8 mouse cellular contexts compared by ENCODE assay signal in the genomic region with DNA sequence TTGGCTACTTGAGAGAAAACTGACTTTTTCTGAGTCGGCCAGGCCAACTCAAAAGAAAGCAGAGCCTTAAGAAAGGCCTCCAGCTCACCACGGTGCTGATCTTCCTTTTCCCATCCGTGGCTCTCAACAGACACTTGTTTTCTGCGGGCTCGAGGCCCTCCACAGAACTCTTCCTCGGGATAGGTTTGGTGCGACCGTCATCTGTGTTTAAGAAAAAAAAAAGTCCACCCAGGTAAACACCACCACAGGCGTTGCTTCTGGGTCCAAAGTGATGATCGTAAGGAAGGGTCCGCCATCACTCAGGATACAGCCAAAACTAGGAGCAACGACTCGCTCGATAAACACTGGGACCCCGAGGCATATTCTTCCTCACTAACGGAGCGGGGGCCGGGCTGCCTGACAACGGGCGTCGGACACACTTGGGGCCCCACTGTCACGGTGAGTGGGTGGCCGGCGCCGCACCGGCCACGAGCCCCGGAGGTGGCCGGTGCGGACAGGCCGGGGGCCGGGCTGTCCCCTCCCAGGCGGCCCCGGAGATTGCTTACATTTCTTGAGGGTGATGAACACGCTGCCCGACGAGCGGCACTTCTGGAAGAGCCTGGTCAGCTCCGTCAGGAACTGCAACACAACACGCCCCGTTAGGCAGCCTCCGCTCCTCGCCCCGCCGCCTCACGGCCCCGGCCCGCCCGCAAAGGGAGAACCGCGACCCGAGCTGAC. TPM values are rescaled to one million over a fixed set of nuclear protein-coding genes. Genes with fewer than 3 reads are reported as not detected.
DNase-seq lines count a peak whose midpoint lies in the region; ATAC-seq and TF ChIP-seq lines count a peak whose summit lies in the region.

No protein-coding gene starts in this region.

- peak overlapping the region; percentile 76 to 82 for H3K27ac ChIP-seq in heart, embryonic 14.5 days (replicated peaks in 1 of 2; ENCODE audit: control insufficient read depth in 1 of 2, insufficient read depth in 1 of 2, low read depth in 2 of 2, low read length in 2 of 2)
- H3K27ac ChIP-seq in CH12.LX (ENCODE audit: insufficient read depth, low read depth), result 0 out of 2 replicates have a peak overlapping the region, but pooled peaks have one; percentile 12
- H3K27ac ChIP-seq in liver, embryonic 13.5 days, result peak overlapping the region; percentile 86
- peak overlapping the region; percentile 84 for H3K27ac ChIP-seq in stomach, postnatal 0 days (replicated peaks)

- peak overlapping the region; percentile 85 to 90 for H3K4me3 ChIP-seq in heart, embryonic 14.5 days (ENCODE audit: control insufficient read depth in 1 of 2, insufficient read depth in 1 of 2, low read depth in 1 of 2, low read length in 2 of 2)
- peak overlapping the region; percentile 76 to 96 (median 89) for H3K4me3 ChIP-seq in CH12.LX (replicated peaks in 1 of 3; ENCODE audit: low read depth in 2 of 3, low read length in 2 of 3, poor library complexity in 1 of 3)
- H3K4me3 ChIP-seq in liver, embryonic 13.5 days (replicated peaks), result peak overlapping the region; percentile 96
- H3K4me3 ChIP-seq in stomach, postnatal 0 days (ENCODE audit: low read depth, low read length), result peak overlapping the region; percentile 88

- TF ChIP-seq POLR2A in CH12.LX (IDR thresholded peaks at IDR 0.05; ENCODE audit: low read depth, low read length), result no peak

- H3K36me3 ChIP-seq in heart, embryonic 14.5 days (ENCODE audit: control insufficient read depth, insufficient read depth, low read length), result peaks cover 41% of the 10 kb centered on the region
- H3K36me3 ChIP-seq in CH12.LX (replicated peaks in 1 of 2; ENCODE audit: control insufficient read depth in 1 of 2, insufficient read depth in 1 of 2, low read length in 1 of 2), result peaks cover 27 to 38% of the 10 kb centered on the region in 2 experiments
- peaks cover 39% of the 10 kb centered on the region for H3K36me3 ChIP-seq in liver, embryonic 13.5 days
- H3K36me3 ChIP-seq in stomach, postnatal 0 days (ENCODE audit: control insufficient read depth, insufficient read depth, low read length), result 0 out of 2 replicates have a peak, but pooled peaks cover 4% of the 10 kb centered on the region

- ATAC-seq in heart, embryonic 14.5 days (ENCODE audit: insufficient number of reproducible peaks, insufficient read depth, low FRiP score, low read depth), result peak; percentile 27; the same call in 1 of the 2 replicates
- ATAC-seq in erythroid progenitor cell, adult 5-6 weeks (replicated peaks; ENCODE audit: low FRiP score, poor library complexity, severe bottlenecking), result peak; percentile 28
- ATAC-seq in liver, embryonic 13.5 days (ENCODE audit: low read depth), result peak; percentile 71; the same call in 1 of the 2 replicates
- 0 out of 2 replicates have a peak, but pooled peaks have one; percentile 4 for ATAC-seq in stomach, postnatal 0 days (ENCODE audit: low FRiP score, low TSS enrichment)

- dilution Hi-C loops in CH12.LX (cut with MboI; ENCODE audit: extremely low pct_ligation_motif_present, extremely low pct_unique_long_range_greater_than_20kb, low sequenced_read_pairs), result no loop called here

- no peak for TF ChIP-seq RAD21 in CH12.LX (IDR thresholded peaks at IDR 0.05; ENCODE audit: low read depth, low read length)

- no peak for DNase-seq in heart, adult 11 months
- no peak for DNase-seq in CH12.LX (ENCODE audit: extremely low read depth)
- DNase-seq in liver, embryonic 13.5 days, result no peak
- DNase-seq in stomach, postnatal 0 days (ENCODE audit: low spot score), result no peak
- DNase-seq in ovary, postnatal 10 days (ENCODE audit: low spot score), result no peak
- DNase-seq in left cerebral cortex, postnatal 25 days (ENCODE audit: low spot score in 2 of 2), result no peak

- no peaks in the 10 kb centered on the region for H3K9me3 ChIP-seq in heart, embryonic 14.5 days (ENCODE audit: control insufficient read depth, low read length)
- no peaks in the 10 kb centered on the region for H3K9me3 ChIP-seq in CH12.LX (replicated peaks; ENCODE audit: low read length)
- no peaks in the 10 kb centered on the region for H3K9me3 ChIP-seq in liver, embryonic 13.5 days (replicated peaks)
- no peaks in the 10 kb centered on the region for H3K9me3 ChIP-seq in stomach, postnatal 0 days (ENCODE audit: control insufficient read depth, low read length)

- H3K79me2 ChIP-seq in CH12.LX (replicated peaks; ENCODE audit: control insufficient read depth, extremely low read depth, insufficient read depth, poor library complexity, severe bottlenecking), result peaks cover 19% of the 10 kb centered on the region

- no peaks in the 10 kb centered on the region for H3K27me3 ChIP-seq in heart, embryonic 14.5 days (ENCODE audit: control insufficient read depth, insufficient read depth, low read length)
- no peaks in the 10 kb centered on the region for H3K27me3 ChIP-seq in CH12.LX (replicated peaks)
- no peaks in the 10 kb centered on the region for H3K27me3 ChIP-seq in liver, embryonic 13.5 days
- H3K27me3 ChIP-seq in stomach, postnatal 0 days (ENCODE audit: control insufficient read depth, insufficient read depth, low read length), result no peaks in the 10 kb centered on the region

- peaks cover 5 to 12% of the 10 kb centered on the region in 2 experiments for H3K4me1 ChIP-seq in heart, embryonic 14.5 days (ENCODE audit: control insufficient read depth in 2 of 2, insufficient read depth in 2 of 2, low read length in 2 of 2)
- peaks cover 5 to 33% of the 10 kb centered on the region in 2 experiments for H3K4me1 ChIP-seq in CH12.LX (ENCODE audit: control insufficient read depth in 1 of 2, insufficient read depth in 2 of 2)
- peaks cover 38% of the 10 kb centered on the region for H3K4me1 ChIP-seq in liver, embryonic 13.5 days (replicated peaks)
- H3K4me1 ChIP-seq in stomach, postnatal 0 days (replicated peaks; ENCODE audit: control insufficient read depth, insufficient read depth), result peaks cover 6% of the 10 kb centered on the region; the same call in 1 of the 2 replicates

- no peak for TF ChIP-seq EP300 in CH12.LX (IDR thresholded peaks at IDR 0.05; ENCODE audit: low read length)
- no peak for TF ChIP-seq EP300 in stomach, postnatal 0 days (optimal IDR thresholded peaks at IDR 0.05)

- peak overlapping the region; percentile 97 for H3K4me2 ChIP-seq in heart, embryonic 14.5 days (ENCODE audit: low read length)
- peak overlapping the region; percentile 93 for H3K4me2 ChIP-seq in CH12.LX (ENCODE audit: insufficient read depth, low read depth, poor library complexity, severe bottlenecking)
- H3K4me2 ChIP-seq in liver, embryonic 13.5 days, result peak overlapping the region; percentile 88
- peak overlapping the region; percentile 97 for H3K4me2 ChIP-seq in stomach, postnatal 0 days (replicated peaks; ENCODE audit: low read depth)

- WGBS in heart, embryonic 14.5 days, result 2% methylated on average over 52 of the region's 52 CpGs
- WGBS in liver, embryonic 13.5 days (ENCODE audit: insufficient replicate concordance), result 2% methylated on average over 52 of the region's 52 CpGs
- WGBS in stomach, postnatal 0 days, result 1% methylated on average over 52 of the region's 52 CpGs

- intact Hi-C loops in left cerebral cortex, postnatal 25 days (cut with DNase I), result no loop called here

- no peak for TF ChIP-seq CTCF in CH12.LX (conservative IDR thresholded peaks at IDR 0.05 in 1 of 2, IDR thresholded peaks at IDR 0.05 in 1 of 2; ENCODE audit: low read depth in 2 of 2, low read length in 2 of 2)
- no peak for TF ChIP-seq CTCF in stomach, postnatal 0 days (IDR thresholded peaks at IDR 0.05; ENCODE audit: low read depth)

- H3K9ac ChIP-seq in heart, embryonic 14.5 days (ENCODE audit: low read length), result peak overlapping the region; percentile 93
- peak overlapping the region; percentile 94 for H3K9ac ChIP-seq in CH12.LX (ENCODE audit: insufficient read depth, low read depth)
- H3K9ac ChIP-seq in liver, embryonic 13.5 days, result peak overlapping the region; percentile 96
- H3K9ac ChIP-seq in stomach, postnatal 0 days (ENCODE audit: low read length), result peak overlapping the region; percentile 91

- in situ Hi-C loops in CH12.LX (cut with MboI; ENCODE audit: low pct_ligation_motif_present, low pct_unique_long_range_greater_than_20kb, low sequenced_read_pairs), result loop anchor here (25.0 kb wide), 2 partner anchors 258 to 408 kb away; a partner anchor contains a TSS

TF ChIP-seq in CH12.LX, 34 proteins besides CTCF, POLR2A, EP300 and RAD21:
- TF ChIP-seq MXI1 (IDR thresholded peaks at IDR 0.05; ENCODE audit: low read depth, low read length), result peak; percentile 40
- no peak; the same call in 1 of the 2 replicates for TF ChIP-seq SIN3A (IDR thresholded peaks at IDR 0.05; ENCODE audit: low read length)

RNA-seq across cellular contexts. Expression of a gene that starts 0.5 kb away (rescaled TPM):
- polyA plus RNA-seq in heart, embryonic 14.5 days (2014; fragmentation: Nextera tagmentation; extraction: Ambion mirVana), result 223 and 239 TPM in 2 replicates
- total RNA-seq in CH12.LX (2012; rRNA removed) (139 and 172 TPM in 2 replicates), CH12.LX (2014; rRNA removed) (215 and 224 TPM in 2 replicates)
- 151 and 160 TPM in 2 replicates for polyA plus RNA-seq in CH12.LX (2012; ENCODE audit: insufficient read length, low read depth)
- total RNA-seq in erythroid progenitor cell, adult 5-6 weeks (2015; ENCODE audit: low replicate concordance), result 38.9 and 114 TPM in 2 replicates
- 50.6 and 86.5 TPM in 2 replicates for total RNA-seq in erythroid progenitor cell, adult 5-6 weeks (2017; ENCODE audit: low replicate concordance)
- polyA plus RNA-seq in liver, embryonic 13.5 days (2015; fragmentation: Nextera tagmentation; extraction: Ambion mirVana), result 120 and 130 TPM in 2 replicates
- 175 and 180 TPM in 2 replicates for polyA plus RNA-seq in stomach, postnatal 0 days (2015; fragmentation: Nextera tagmentation; extraction: Ambion mirVana)
- total RNA-seq in left cerebral cortex, postnatal 25 days (2021), result 100 to 1,000 TPM; 153 to 154 TPM

Comparison
In these comparisons a context has a peak if more than half of its experiments do, and no peak if none do; other contexts are left out.
1. ATAC-seq: peak in every context shown above with its lines; median percentile 71 in liver, embryonic 13.5 days; 28 in erythroid progenitor cell, adult 5-6 weeks; 27 in heart, embryonic 14.5 days; 4 in stomach, postnatal 0 days.
2. H3K27ac ChIP-seq: peak in every context shown above with its lines; median percentile 86 in liver, embryonic 13.5 days; 84 in stomach, postnatal 0 days; 79 in heart, embryonic 14.5 days; 12 in CH12.LX.